Mouse (Mus musculus): Measurements from ENCODE around the gene Lrrc73.

The Lrrc73 gene

GRCm38 (mm10) chr17:46297364-46298219 lies 44.3 kb downstream of the Lrrc73 start, which contains the start of gene Dlk2:
TSS of gene Dlk2 (plus strand) at chr17:46297421.
- DNase-seq, result no peak

- peak; percentile 77 for DNase-seq
Measured at GRCm38 (mm10) chr17:46298220-46298913, 45.0 kb downstream of the Lrrc73 start.

- DNase-seq, result no peak
Measured at GRCm38 (mm10) chr17:46301892-46302291, 48.6 kb downstream of the Lrrc73 start.

- DNase-seq, result no peak
Measured at GRCm38 (mm10) chr17:46304184-46304583, 50.9 kb downstream of the Lrrc73 start.

All from liver (tissue).